Mouse (Mus musculus): ENCODE measurements around the gene Gm10944.

DNA sequence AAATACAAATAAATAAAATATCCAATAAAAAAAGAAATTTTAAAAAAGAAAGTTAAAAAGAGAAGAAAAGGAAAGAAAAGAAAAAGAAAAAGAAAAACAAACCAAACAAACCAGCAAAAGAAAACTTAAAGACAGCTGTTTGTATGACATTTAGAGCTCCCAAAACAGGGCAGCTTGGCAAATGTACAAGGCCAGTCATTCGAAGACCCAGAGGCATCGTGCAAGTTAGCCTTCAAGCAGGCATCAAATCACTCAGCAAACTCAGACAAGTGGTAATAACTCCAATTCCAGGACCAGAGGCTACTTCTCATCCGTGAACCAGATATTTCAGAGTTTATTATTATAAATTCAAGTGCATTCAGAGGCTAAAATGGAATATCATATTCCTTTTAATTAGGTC is 45.4 kb downstream of the Gm10944 start:
- TF ChIP-seq CTCF (IDR thresholded peaks at IDR 0.05; ENCODE audit: borderline replicate concordance, control insufficient read depth, extremely low read depth, insufficient read depth, low read length, poor library complexity), result no peak
- no peak for TF ChIP-seq POLR2A (IDR thresholded peaks at IDR 0.05; ENCODE audit: control insufficient read depth, extremely low read depth, insufficient read depth, low read length, poor library complexity)

Data from thymus, adult 2 months (tissue).